Mouse (Mus musculus) urinary bladder, adult 18-20 months (tissue): ENCODE data around the gene Ano1.

Source experiments
- DNase-seq, 2 experiments: peaks; one replicate each; pipeline ENCODE4 v3.0.0; 2022; ENCODE audit warnings: low spot score in 2 of 2, mixed read lengths in 2 of 2

The Ano1 gene

DNA sequence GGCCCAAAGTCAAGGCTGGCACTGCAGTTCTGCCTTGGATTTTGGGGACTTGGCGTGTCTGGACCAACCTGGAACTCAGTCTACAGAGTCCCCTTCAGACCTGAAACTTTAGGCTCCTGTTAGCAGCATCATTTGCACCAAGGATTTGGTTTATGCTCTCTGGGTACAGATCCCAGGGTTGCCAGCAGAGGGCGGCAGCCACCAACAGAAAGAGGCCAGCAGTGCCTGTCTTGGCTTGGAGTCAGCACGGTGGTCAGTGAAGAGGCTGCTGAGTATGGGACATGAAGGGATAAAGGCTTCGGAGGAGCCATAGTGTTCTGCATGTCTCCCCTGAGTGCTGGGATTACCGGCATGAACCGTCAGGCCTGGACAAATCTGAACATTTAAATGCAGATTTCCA lies 166.1 kb downstream of the Ano1 start:
- DNase-seq = peak; percentile 9 to 69

DNA sequence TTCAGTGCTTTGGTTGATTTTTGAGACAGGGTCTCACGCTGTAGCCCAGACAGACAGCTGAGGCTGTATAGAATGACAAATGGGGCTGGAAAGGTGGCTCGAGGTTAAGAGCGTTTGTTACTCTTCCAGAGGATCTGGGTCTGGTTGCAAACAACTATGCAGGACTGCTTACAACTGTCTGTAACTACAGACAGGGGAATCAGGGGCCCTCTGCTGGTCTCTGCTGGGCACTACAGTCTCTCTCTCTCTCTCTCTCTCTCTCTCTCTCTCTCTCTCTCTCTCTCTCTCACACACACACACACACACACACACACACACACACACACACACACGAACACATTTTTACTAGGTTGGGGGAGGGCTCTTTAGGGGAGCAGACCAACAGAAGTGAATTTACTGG lies 168.2 kb downstream of the Ano1 start:
- no peak for DNase-seq

DNA sequence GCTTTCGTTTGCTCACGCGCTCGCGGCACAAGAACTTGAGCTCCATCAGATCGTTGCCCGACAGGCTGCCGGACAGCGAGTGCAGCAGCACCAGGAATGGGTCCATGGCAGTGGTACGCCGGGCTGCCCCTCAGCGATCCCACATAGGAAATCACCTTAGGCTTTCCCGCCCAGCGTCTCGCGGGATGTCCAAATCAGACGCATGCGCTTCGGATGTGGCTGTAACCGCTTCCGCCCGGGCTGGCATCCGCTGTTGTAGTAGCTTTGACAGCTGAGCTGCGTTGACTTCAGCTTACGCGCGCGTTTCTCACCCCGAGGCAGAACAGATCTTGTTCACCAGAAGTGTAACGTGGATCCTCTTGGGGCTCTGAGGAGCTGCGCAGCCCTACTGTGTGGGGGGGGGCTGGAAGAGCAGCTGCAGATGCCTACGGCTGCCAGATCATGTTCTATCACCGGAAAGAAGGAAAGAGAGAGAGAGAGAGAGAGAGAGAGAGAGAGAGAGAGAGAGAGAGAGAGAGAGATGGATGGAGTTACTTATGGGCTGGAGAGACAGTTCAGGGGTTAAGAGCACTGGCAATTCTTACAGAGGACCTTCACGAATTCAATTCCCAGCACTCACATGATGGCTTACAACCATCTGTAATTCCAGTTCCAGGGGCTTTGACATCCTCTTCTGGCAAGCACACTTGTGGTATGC lies 169.3 kb downstream of the Ano1 start, which contains the start of gene Fadd:
Gene Fadd (minus strand): TSS at position 180 of the 697 bp plus-strand sequence.
- DNase-seq = peak; percentile 92 to 97

GRCm38 (mm10) chr7:144581559-144582283 lies 170.1 kb downstream of the Ano1 start:
- DNase-seq = peak; percentile 79 to 82

DNA sequence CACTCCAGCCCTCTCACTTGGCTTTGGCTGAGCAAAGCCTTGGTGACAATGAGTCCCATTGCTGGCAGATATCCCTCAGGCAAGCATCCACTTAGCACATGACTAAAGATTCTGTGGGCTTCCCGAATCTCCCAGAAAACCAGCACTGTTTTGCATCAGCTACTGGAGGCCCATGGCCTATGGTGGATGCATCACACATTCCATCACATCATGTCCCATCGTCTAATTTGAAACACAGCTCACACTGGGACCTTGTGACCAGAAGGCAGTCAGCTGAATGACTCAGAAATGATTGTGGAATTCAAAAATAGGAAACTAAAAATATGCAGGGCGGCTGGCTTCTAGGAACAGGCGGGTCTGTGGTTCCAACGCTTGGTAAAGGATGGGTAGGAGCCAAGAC lies 173.9 kb downstream of the Ano1 start:
- no peak for DNase-seq

DNA sequence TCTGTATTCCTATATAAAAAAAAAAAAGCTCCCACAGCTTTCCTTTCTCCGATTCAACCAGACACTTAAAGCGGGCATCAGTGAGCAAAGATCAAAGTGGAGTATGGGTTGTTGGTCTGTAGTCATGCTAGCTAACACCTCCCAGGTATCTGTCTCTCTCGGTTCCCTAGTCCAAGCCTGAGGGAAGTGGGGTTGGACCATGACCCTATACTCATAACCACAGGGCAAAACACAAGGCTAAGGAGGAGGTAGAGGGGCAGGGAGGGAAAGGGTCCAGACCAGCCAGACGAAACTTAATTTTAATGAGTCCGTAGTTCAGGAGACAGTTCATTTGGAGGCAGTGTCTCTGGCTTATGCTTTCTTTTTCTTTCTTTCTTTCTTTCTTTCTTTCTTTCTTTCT lies 179.5 kb downstream of the Ano1 start:
- DNase-seq = no peak

- no peak for DNase-seq
These were observed 180.2 kb downstream of the Ano1 start for GRCm38 (mm10) chr7:144571598-144571997.

GRCm38 (mm10) chr7:144569428-144569827 lies 182.3 kb downstream of the Ano1 start:
- DNase-seq = peak in 1 of 2 experiments; percentile 30

DNA sequence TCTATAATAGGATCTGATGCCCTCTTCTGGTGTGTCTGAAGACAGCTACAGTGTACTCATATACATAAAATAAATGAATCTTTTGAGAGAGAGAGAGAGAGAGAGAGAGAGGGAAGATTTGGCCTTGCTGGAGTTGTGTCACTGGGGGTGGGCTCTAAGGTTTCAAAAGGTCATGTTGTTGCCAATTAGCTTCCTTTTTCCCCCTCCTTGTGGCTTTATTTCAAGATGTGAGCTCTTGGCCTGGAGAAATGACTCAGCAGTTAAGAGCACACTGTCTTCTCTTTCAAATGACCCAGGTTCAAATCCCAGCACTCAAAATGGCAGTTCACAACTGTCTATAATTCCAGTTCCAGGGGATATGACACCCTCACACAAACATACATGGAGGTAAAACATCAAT lies 183.7 kb downstream of the Ano1 start:
- DNase-seq = no peak

DNA sequence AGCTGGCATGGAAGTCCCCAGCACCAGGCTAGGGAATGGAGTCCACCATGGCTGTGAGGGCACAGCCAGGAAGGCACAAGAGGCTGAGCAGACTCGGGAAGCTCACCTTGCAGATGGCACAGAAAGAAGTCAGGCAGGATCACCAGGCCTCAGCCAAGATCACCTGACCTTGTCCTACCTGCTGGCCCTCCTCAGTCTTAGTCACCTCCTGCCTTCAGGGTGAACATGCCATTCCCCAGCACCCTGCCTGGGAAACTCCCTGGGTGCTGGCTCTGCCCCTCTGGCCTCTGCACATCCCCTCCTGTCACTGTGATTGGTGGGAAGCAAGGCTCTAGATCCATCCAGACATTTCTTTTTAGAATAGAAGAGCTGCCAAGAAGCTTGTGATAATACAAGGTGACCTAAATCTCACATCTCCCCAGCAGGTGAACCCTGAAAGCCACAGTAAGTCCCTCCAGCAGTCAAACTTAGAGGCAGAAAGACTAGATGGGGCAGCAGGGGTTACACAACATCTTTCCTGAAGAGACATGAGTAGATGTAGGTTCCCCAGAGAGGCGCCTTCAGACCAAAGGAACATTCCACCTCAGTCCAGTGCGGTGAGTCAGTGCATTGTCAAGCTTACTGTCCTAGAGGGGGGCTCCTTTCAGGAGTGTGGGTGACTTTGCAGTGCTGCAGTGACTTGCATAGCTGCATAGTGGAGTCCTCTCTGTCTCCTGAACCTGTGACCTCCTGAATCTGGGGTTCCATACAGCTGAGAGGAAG lies 184.7 kb downstream of the Ano1 start:
- DNase-seq = no peak

DNA sequence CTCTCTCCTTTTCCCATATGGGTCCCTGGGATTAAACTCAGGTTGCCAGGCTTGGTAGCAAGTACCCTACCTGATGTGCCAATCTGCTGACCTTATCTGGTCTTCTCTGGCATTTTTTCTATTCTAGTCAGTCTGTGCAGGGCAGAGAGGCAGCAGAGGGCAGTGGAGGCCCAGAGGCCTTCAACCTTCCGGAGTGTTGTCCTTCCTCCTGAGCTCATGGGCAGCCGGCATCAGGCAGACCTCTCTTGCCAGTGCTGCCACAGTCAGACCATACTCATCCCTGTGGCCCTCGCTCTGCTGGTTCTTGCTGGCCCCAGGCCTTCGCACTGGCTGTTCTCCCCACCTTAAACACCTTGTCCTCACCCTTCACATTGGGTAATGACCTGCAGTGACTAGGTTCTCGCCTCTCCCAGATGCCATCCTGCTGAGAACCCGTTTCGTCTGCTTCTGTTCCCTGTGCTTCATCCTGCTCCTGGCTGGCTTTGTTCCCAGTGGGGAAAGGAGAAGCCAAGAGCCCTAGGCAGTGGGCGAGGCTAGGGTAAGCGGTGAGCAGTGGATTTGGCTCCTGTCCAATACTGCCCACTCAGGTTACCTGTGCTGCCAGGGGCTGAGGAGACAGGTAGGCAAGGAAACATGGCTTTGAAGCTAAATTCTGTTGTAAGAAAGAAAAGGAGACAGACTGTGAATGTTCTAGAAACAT lies 188.2 kb downstream of the Ano1 start:
- no peak for DNase-seq

- no peak for DNase-seq
These were observed 189.8 kb downstream of the Ano1 start for GRCm38 (mm10) chr7:144562016-144562415.

GRCm38 (mm10) chr7:144560594-144560993 lies 191.2 kb downstream of the Ano1 start:
- no peak for DNase-seq

GRCm38 (mm10) chr7:144558552-144558951 lies 193.2 kb downstream of the Ano1 start:
- DNase-seq = no peak

GRCm38 (mm10) chr7:144554123-144554472 lies 197.7 kb downstream of the Ano1 start:
- DNase-seq = no peak

DNA sequence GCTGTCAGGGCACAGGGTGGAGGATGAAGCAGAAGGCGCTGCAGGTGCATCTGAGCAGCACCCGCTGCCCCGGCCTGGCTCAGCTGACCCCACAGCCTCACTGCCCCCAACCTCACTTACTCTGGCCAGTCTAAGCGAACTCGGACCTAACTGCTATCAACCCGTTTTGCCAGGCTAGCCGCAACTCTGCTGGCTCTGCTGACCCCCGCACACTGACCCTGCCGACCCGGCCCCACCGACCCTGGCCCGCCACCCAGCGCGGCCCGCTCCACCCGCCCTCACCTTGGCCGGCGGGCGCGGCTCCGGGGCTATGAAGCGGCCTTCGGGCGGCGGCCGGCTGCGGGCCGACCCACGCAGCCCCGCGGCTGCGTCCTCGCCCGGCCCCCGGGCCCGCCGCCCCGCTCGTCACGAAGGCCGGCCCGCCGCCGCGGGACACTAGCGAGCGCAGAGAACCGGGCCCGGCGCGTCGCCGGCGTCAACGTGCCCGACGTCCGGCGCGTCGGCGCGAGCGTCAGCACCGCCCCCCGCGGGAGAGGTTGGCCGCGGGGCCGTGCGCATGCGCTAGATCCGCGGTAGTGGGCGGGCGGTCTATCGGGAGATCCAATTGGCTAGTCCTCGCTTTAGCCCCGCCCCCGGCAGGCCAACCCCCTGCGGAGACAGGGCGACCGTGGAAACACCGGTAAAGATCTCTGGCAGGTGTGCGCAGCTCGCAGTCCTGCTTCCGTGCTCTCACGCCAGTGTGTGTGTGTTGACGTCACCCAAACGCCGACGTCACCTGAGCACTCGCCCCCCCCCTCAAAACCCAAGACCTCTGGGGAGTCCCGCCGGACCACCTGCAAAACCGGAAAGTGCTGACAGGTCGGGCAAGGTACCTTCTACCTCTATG lies 198.3 kb downstream of the Ano1 start, which contains the start of gene Ppfia1:
Gene Ppfia1 (minus strand): TSS at position 493 of the 886 bp plus-strand sequence.
- DNase-seq = peak; percentile 94 to 96

GRCm38 (mm10) chr7:144552274-144552673 lies 199.5 kb downstream of the Ano1 start:
- no peak for DNase-seq

GRCm38 (mm10) chr7:144550811-144551210 lies 201.0 kb downstream of the Ano1 start:
- DNase-seq = no peak

DNA sequence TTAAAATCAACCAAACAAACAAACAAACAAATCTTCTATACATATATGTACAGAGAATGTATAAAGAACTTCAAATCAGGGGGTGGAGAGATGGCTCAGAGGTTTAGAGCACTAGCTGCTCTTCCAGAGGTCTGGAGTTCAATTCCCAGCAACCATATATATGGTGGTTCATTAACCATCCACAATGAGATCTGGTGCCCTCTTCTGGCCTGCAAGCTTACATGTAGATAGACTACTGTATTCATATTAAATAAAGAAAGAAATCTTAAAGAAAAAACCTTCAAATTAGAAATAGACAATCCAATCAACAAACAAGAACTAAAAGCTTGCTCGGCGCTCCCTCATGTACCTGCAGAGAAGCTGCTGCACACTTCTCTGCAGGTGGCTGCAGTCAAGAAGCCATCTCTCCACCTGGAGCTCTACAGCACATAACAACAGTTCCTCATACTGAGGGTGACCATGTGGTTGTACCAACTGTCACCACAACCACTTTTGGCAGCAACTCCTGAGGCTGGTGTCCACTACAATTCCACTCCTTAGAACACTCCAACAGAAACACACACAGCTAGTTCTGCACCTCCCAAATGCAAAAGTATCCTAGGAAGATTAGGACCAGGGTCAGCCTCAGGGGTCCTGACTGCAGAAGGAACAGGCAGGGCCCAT lies 201.7 kb downstream of the Ano1 start:
- DNase-seq = no peak

GRCm38 (mm10) chr7:144545231-144545630 lies 206.5 kb downstream of the Ano1 start:
- DNase-seq = no peak
